Mouse (Mus musculus) adrenal gland, postnatal 14 days (tissue): ENCODE results near the gene Phf2. TPM values are rescaled to one million over a fixed set of nuclear protein-coding genes. Genes with fewer than 3 reads are reported as not detected.
A peak's percentile ranks its signal among the peaks of the same experiment; 100 is the strongest.

Experiments
- DNase-seq: peaks from one replicate; pipeline ENCODE4 v3.0.0; 2021; ENCODE audit warnings: mixed read lengths
- long read RNA-seq, 2 experiments: library from polyadenylated mRNA; stranded (forward); transcript quantifications; one replicate each; pipeline ENCODE4 v2.0.0; 2021
- total RNA-seq: library from RNA; stranded (reverse); gene quantifications from 2 replicates; pipeline ENCODE4 v1.2.3, GENCODE M21; 2021

Gene Phf2
- total RNA-seq = 39.4 and 43.0 TPM in 2 replicates
- long read RNA-seq, experiment 1, full-length matches to known transcripts = 1 of 9 reads
- long read RNA-seq, experiment 1, partial matches to known transcripts = 3 of 9 reads
- long read RNA-seq, experiment 1, other reads (novel, unspliced or antisense) = 5 of 9 reads
- long read RNA-seq, experiment 2, full-length matches to known transcripts = 1 of 9 reads
- long read RNA-seq, experiment 2, partial matches to known transcripts = 4 of 9 reads
- long read RNA-seq, experiment 2, other reads (novel, unspliced or antisense) = 4 of 9 reads

DNA sequence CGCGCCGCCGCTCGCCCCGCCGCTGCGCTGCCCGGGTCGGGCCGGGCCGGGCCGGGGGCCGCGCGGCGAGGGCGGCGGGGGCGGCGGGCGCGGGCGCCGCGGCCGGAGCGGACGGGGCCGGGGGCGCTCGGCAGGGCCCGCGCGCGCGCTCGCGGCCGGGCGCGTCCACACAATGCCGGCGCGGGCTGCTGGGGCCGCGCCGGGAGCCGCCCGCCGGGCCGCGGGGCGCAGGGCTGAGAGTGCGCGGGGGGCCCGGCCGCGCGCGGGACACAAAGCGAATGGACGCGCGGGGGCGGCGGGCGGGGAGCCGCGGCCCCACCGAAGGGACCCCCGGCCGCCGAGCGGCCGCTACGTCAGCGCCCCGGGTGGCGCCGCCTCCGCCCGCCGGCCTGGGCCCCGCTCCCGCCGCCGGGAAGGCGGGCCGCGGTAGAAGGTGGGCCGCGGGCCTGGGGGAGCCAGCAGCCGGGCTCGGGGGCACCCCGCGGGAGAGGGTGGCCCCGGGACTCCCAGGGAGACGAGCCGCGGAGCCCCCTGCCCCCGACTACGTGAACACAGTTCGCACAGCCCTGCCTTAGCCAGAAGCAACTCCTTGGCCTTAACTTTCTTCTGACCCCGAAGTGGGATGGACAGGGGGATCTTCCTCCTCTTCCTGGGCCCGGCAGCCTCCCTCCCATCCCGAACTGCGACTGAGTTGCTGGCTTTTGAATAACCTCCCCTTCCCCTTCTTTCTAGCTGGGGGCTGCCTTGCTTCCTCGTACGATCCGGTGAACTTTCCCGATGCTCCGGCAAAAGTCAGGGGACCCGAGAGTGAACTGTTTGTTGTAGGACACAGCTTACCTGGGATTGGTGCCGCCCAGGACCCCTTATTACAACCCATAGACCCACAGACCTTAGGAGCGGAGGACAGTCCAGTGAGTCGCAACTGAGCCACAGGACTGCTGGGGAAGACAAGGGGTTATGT lies at the start of gene Phf2:
TSS of gene Phf2 (minus strand) at position 349 of the 961 bp plus-strand sequence.
- peak; percentile 64 for DNase-seq

DNA sequence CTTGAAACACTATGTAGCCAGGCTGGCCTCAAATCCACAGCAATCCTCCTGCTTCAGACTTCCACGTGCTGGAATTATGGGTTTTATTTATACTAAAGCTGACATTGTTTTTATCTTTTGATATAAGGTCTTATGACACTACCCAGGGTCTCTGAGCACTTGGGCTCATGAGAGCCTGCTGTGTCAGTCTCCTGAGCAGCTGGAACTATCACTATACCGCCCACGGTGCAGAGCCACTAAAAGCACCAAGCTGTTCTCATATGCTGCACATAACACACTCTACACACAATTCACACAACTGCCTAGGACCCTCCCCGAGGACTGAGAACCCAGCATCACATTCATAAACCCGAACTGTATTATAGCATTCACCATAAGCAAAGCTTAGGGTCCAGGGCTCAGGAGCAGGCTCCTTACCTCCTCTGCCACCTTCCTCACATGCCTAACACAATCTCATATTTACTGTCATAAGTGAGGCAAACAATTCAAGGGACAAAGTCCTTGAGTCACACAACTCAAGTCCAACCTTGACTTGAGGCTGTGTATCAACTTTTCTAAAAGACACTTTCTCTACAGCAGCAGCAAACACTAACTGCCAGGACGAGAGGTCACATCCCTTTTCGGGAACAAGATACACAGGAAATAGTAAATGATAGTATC lies 49.0 kb upstream of the Phf2 start:
- no peak for DNase-seq

DNA sequence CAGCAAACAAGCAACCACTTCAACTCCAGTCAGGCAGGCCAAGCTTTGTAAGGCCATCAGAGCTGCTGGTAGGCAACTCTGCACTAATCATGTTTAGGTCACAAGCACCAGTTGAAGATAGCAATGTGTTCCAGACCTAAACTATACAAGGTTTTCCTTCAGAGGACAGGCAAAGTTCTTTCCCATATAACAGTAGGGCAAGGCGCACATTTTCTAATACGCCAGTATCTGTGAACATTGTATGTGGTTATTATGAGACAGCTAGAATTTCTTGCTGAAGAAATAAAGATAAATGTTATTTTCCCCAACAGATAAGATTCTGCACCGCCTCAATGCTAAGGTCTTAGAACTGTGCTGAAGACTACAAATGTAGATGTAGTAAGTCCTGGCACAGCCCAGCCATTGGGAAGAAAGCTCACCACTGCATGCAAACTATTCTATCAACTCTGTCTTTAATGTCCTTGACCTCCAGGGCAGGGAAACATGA lies 46.2 kb upstream of the Phf2 start:
- DNase-seq = no peak

GRCm38 (mm10) chr13:48913680-48914079 lies 42.8 kb upstream of the Phf2 start:
- DNase-seq = peak; percentile 88

GRCm38 (mm10) chr13:48913141-48913540 lies 42.2 kb upstream of the Phf2 start:
- DNase-seq = no peak

- DNase-seq = peak; percentile 19
Observed at GRCm38 (mm10) chr13:48911426-48911825, 40.5 kb upstream of the Phf2 start.

- DNase-seq = no peak
Observed at GRCm38 (mm10) chr13:48905458-48905857, 34.5 kb upstream of the Phf2 start.

GRCm38 (mm10) chr13:48895376-48895775 lies 24.5 kb upstream of the Phf2 start:
- no peak for DNase-seq

- no peak for DNase-seq
Observed at GRCm38 (mm10) chr13:48890260-48890960, 19.5 kb upstream of the Phf2 start.

GRCm38 (mm10) chr13:48878534-48878933 lies 7.6 kb upstream of the Phf2 start:
- peak; percentile 99 for DNase-seq

- no peak for DNase-seq
Observed at GRCm38 (mm10) chr13:48877805-48878204, 6.9 kb upstream of the Phf2 start.

DNA sequence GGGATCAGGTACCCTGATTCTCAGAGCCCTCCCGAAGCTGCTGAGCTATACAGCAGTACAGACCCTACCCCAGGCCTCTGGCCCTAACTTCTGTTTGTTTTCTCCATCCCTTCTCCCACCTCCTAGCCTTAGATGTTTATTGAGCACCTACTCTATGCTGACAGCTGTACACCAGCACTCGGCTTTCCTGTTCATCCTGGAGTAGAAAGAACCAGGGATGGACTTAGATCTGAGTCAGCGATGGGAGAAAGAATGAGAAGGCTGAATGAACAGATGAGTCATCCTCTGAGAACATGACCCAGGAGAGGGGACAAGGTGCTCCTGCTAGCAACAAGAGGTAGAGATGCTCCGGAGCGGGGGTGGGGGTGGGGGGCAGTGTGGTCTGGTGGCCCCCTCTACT lies 1.8 kb upstream of the Phf2 start:
- peak; percentile 25 for DNase-seq

DNA sequence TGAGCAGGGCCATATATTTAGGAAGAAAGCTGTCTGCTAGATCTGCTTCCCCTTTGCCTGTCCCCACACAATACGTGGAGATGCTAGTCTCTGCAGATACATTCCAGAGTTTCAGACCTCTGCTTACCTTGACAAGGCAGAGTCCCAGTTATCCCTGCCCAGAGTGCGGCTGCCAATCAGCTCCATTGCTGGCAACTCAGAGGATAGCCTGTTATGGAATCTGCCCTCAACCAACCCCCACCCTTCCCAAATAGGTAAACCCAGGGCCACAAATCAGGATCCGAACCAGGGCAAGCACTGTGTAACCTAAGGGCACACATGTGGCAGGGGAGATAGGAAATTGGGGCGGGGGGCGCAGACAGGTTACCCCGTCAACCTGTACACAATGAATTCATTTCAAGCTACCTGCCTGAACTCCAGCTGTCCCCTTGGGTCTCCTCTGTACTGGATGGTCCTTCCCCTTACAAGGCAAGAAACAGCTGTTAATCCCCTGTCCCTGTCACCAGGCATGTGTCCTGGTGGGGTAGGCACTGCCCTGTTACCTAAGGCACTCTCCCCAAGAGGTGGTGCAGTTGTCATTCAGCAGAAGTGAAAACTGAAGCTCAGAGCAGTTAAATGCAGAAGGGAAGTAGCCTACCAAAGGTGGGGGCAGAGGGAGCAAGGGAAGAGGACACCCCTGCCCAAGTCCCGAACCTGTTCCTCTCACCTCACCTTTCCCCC lies 1.1 kb upstream of the Phf2 start:
- DNase-seq = no peak

GRCm38 (mm10) chr13:48869950-48870770 lies 759 bp downstream of the Phf2 start:
- DNase-seq = peak; percentile 74

DNA sequence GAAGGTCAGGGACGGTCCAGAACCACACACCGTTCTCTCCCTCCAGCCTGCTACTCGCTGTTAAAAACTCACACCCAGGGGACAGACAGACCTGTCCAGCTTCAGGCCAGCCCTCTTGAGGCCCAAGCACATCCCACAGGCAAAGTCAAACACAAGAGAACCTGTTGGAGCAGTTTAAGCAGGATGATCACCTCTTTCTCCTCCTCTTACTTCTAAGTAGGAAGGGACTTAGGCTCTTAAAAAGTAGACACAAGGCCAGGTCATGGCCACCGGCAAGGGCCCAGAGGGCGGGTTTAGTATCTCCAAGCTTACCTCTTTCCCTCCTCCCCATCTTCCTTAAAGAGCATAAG lies 1.3 kb downstream of the Phf2 start:
- DNase-seq = no peak

GRCm38 (mm10) chr13:48869088-48869487 lies 1.8 kb downstream of the Phf2 start:
- DNase-seq = no peak

DNA sequence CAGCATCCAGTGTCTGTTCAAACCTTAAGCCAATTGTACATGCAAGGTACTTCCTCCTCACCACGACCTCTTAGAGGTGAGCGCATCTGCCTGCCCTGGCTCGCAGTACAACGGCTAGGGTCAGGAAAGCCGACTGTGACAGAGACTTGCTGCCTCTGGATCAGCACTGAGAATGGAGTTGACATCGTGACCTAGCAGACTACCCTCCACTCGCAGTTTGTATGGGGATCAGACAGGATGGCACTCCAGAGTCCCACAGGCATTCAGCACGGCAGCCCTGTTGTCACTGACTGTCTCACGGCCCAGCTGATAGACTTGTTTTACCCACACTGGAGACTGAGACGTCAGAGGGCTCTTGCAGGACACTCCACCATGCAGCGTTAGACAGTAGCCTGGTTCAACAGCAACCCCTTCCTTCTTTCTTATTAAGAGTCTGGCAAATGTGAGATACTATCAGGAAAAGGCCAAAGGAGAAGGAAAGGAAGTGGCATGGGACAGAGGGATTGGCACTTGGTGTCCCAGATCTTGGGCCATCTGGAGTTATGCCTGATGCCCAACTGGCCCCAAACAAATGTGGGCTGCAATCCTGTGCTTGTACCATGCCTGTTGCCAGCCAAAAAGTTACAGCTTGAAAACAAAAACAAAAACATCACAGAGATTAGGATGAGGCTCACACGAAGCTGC lies 6.1 kb downstream of the Phf2 start:
- DNase-seq = no peak

DNA sequence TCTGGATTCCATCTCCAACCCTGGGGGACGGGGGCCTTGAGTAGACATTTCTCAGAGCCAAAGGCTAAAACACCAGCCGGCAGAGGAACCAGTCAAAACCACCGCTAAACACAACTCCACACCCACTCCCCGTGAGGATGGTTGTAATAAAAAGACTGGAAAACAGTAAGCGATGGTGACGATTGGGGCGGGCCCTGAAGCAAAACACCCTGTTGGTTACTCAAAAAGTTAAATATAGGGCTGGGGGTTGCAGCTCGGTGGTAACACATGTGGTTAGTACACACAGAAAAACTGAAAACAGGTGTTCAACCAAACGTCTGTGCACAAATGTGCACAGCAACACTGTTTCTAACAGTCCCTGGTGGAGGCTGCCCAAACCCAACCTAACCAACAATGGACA lies 7.4 kb downstream of the Phf2 start:
- DNase-seq = no peak

DNA sequence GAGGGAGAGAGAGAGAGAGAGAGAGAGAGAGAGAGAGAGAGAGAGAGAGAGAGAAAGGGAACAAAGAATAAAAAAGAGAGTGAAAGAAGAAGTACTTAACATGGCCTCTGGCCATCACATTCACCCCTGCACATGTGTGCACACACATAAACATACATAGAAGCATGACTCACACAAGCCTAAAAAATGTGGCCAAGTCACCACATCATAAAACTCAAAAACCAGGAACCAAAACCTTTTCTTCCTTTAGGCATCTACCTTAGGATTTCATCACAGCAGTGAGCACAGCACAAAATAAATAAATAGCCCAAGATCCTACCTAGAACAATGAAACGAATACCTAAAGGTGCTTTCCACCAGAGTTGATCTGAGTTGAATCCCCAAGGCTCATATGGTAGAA lies 9.0 kb downstream of the Phf2 start:
- DNase-seq = no peak

- peak; percentile 57 for DNase-seq
Observed at GRCm38 (mm10) chr13:48858779-48859178, 12.1 kb downstream of the Phf2 start.
